Mouse (Mus musculus) cerebellum, adult 2 months (tissue): ENCODE measurements around the gene 2010003K11Rik.

Experiments used
- CTCF ChIP-seq: fragments of 200-500 bp; IDR thresholded peaks from 2 replicates; pipeline ENCODE4 v1.5.1; 2011; ENCODE audit warnings: low read depth, mild to moderate bottlenecking, control low read depth, low read length, moderate library complexity, borderline replicate concordance; ENCODE audit not compliant: insufficient read depth
- POLR2A ChIP-seq: fragments of 200-500 bp; IDR thresholded peaks from 2 replicates; pipeline ENCODE4 v1.6.1; 2011; ENCODE audit warnings: low read length, control low read depth, borderline replicate concordance; ENCODE audit not compliant: insufficient read depth

DNA sequence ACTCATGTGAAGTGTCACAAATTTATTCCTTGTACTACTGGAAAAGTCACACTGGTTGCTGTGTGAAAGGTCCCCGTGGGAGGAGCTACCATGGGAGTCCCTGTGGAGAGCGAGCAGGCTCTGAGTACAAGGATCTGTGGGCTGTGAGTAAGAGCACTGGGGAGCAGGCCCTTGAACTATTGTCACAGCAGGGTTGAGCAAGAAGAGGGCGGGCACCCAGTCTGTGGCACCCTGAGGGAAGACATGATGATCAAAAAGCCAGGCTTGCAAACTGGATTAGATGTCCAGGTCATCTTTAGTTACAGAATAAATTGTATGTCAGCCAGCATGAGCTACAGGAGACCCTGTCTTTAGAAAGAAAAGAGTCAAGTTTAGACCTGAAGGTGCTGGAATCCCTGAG is 38.2 kb upstream of the 2010003K11Rik start:
- TF ChIP-seq POLR2A (no peak), CTCF (no peak)
